Mouse (Mus musculus) MN1 (cell line): ENCODE results near the gene Ptger1.

ENCODE experiments used
- DNase-seq: peaks from one replicate; pipeline ENCODE4 v3.0.0-alpha.2; 2016; ENCODE audit warnings: low spot score

Ptger1 gene

DNA sequence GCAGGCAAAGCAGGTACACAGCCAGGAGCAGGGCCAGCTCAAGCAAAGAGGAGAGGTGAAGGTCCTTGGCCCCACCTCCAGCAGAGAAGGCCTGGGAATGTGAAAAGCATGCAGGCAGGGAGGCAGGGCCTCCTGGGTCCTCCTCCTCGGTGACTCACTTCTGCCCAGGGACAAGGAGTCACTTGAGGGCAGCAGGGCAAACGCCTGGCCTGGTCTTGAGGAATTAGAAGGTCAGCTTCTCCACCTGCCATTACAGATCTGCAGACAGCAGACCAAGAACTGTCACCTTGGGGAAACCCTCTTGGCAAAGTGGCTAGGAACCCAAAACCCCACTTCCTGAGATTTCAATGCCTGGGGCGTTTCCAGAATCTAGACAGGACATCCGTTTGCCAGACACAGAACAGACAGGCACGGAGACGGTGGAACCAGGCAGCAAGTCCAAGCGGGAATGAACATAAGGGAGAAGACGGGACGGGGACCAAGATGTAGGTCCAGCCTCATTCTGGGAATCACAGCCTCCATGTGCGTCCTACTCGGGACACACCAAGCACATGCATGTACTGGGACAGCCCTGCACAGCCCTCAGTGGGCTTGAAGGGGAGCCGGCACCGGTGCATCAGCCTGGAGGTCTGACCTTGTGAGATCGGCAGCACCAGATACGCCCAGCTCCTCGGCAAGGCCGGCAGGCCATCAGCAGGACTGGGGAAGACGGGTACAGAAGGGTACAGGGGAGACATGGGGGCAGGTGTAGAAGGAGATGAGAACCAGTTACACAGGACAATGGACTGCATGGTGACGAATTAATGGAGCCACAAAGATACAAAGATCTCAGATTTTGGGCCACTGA is 31.1 kb downstream of the Ptger1 start:
- DNase-seq = peak; percentile 78

- DNase-seq = peak; percentile 66
Measured at GRCm38 (mm10) chr8:83698291-83698660, 31.8 kb downstream of the Ptger1 start.

GRCm38 (mm10) chr8:83698661-83699453 is 32.4 kb downstream of the Ptger1 start, which contains the start of gene Pkn1:
Gene Pkn1 (minus strand): TSS chr8:83699179.
- peak; percentile 83 for DNase-seq

DNA sequence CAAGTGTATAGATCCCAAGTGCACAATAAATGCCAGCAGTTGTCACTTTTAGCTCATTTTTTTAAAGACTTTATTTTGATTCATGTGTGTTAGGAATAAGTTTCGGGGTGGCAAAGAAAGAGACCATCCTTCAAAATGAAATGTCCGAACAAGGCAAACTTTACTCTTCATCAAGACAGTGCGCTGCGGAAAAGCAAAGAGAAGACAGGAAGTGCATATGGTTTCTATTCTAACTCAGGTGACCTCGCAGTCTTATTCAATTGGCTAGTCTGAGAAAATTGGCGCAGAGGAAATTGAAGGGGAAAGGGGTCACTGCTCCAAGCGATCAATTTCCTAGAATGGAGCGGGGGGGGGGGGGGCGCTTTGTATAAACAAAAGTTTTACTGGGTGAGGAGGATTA is 33.1 kb downstream of the Ptger1 start:
- no peak for DNase-seq

- DNase-seq = peak; percentile 80
Measured at GRCm38 (mm10) chr8:83700423-83701085, 34.1 kb downstream of the Ptger1 start.

- no peak for DNase-seq
Measured at GRCm38 (mm10) chr8:83703426-83703825, 36.9 kb downstream of the Ptger1 start.

DNA sequence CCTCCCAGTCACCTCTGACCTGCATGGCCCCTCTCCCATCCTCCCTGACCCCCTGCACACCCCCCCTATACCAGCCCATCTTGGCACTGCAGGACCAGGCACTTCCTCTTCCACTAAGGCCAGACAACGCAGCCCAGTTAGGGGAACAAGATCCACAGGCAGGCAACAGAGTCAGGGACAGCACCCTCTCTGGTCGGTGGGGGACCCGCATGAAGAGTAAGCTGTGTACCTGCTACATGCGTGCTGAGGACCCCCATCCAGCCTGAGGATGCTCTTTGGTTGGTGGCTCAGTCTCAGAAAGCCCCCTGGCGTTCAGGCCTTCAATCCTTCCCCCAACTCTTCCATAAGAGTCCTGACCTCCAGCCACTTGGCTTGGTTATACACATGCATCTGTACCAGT is 39.9 kb downstream of the Ptger1 start:
- DNase-seq = no peak

GRCm38 (mm10) chr8:83707554-83707953 is 41.1 kb downstream of the Ptger1 start:
- no peak for DNase-seq

- DNase-seq = no peak
Measured at GRCm38 (mm10) chr8:83714676-83715030, 48.2 kb downstream of the Ptger1 start.

- peak; percentile 99 for DNase-seq
Measured at GRCm38 (mm10) chr8:83715031-83715690, 48.7 kb downstream of the Ptger1 start, which contains the start of gene Ddx39. Gene Ddx39 (plus strand): TSS chr8:83715177.

GRCm38 (mm10) chr8:83715771-83716170 is 49.3 kb downstream of the Ptger1 start:
- peak; percentile 40 for DNase-seq

GRCm38 (mm10) chr8:83716563-83716962 is 50.1 kb downstream of the Ptger1 start:
- DNase-seq = peak; percentile 80

GRCm38 (mm10) chr8:83719048-83719447 is 52.6 kb downstream of the Ptger1 start:
- no peak for DNase-seq

DNA sequence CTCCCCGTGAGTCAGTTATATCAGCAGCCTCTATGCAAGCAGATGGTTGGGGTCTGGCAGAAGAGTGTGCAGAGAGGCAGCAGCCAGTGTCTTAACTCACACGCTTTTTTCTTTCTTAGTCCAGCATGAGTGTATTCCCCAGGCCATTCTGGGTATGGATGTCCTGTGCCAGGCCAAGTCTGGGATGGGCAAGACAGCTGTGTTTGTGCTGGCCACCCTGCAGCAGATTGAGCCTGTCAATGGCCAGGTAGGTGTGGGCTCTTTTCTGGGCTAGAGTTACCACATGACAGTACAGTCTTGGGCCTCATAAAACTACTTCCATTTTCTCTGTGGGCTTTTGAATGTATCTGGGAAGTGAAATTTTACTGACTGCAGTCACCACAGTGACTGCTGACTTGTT is 53.2 kb downstream of the Ptger1 start:
- no peak for DNase-seq

GRCm38 (mm10) chr8:83721405-83722025 is 55.0 kb downstream of the Ptger1 start:
- peak; percentile 66 for DNase-seq
